Mouse (Mus musculus) liver, embryonic 14.5 days (tissue): ENCODE measurements around the gene Far2.

ENCODE experiments used
- CTCF ChIP-seq: IDR thresholded peaks from 2 replicates; pipeline ENCODE4 v1.5.1; 2016; ENCODE audit warnings: antibody characterized with exemption, low read depth, control low read depth
- EP300 ChIP-seq: IDR thresholded peaks from 2 replicates; pipeline ENCODE4 v1.6.1; 2016; ENCODE audit warnings: antibody characterized with exemption, low read depth

- TF ChIP-seq EP300 (no peak), CTCF (no peak)
These were observed 180.5 kb downstream of the Far2 start for GRCm38 (mm10) chr6:148227542-148227941.
